Mouse (Mus musculus): ENCODE measurements around the gene Gm44511. TPM values are rescaled to one million over a fixed set of nuclear protein-coding genes. Genes with fewer than 3 reads are reported as not detected.
A peak's percentile ranks its signal among the peaks of the same experiment; 100 is the strongest.

Gene Gm44511
- polyA plus RNA-seq, 1 experiment from 2014 or later = 0.38 TPM

GRCm38 (mm10) chr6:128836955-128837334 is 10.8 kb upstream of the Gm44511 start:
- no peak overlapping the region for H3K4me2 ChIP-seq (ENCODE audit: low read depth, low read length)
- no peak overlapping the region for H3K27ac ChIP-seq (ENCODE audit: low read length)
- peaks cover 12% of the 10 kb centered on the region; the same call in 1 of the 2 replicates for H3K4me1 ChIP-seq (ENCODE audit: control insufficient read depth, insufficient read depth, low read length)
- H3K36me3 ChIP-seq (ENCODE audit: control insufficient read depth, insufficient read depth, low read length) = no peaks in the 10 kb centered on the region
- H3K9me3 ChIP-seq (ENCODE audit: control insufficient read depth, low read length) = no peaks in the 10 kb centered on the region
- no peaks in the 10 kb centered on the region for H3K27me3 ChIP-seq (replicated peaks; ENCODE audit: control insufficient read depth, insufficient read depth, low read length)
- no peak overlapping the region for H3K9ac ChIP-seq (ENCODE audit: low read depth, low read length)
- ATAC-seq = no peak
- 84% methylated on average over 6 of the region's 6 CpGs for WGBS
- H3K4me3 ChIP-seq (ENCODE audit: low read length) = no peak overlapping the region

DNA sequence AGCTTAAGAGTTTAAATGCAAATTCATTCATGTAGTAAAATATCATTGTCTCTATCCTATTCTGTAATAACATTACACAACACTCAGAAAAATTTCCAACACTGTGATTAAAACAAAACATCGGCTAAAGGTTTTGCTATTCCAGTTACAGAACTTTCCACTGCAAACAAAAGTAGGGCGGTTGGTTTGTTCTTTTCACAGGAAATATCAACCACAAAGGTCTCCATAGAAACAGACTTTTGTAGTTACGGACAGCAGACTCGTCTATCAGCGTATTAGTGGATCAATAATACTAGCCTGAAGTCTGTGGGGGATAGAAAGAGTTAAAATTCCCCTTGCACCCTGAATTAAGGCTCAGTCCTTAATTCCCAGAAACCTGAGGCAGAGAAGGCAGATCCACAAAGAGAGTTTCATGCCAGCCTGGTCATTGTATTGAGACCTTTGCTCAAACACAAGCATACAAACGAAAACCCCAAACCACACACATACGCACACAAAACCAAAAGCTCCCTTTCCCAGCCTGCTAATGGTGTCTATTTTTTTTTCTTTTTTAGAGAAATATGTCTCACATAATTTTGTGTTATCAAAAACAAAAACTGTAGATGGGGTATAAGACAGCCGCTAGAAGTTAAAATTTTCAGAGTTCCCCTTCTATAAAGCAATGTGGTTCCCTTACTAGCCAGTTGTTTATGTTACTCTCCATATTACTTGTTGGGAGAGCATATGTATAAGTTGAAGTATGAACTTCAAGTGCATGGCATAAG is 10.3 kb upstream of the Gm44511 start:
- peaks cover 9% of the 10 kb centered on the region; the same call in 1 of the 2 replicates for H3K4me1 ChIP-seq (ENCODE audit: control insufficient read depth, insufficient read depth, low read length)
- ATAC-seq = no peak
- H3K27me3 ChIP-seq (replicated peaks; ENCODE audit: control insufficient read depth, insufficient read depth, low read length) = no peaks in the 10 kb centered on the region
- no peak overlapping the region for H3K9ac ChIP-seq (ENCODE audit: low read depth, low read length)
- H3K9me3 ChIP-seq (ENCODE audit: control insufficient read depth, low read length) = no peaks in the 10 kb centered on the region
- 77% methylated on average over 8 of the region's 8 CpGs for WGBS
- H3K36me3 ChIP-seq (ENCODE audit: control insufficient read depth, insufficient read depth, low read length) = no peaks in the 10 kb centered on the region
- H3K4me2 ChIP-seq (ENCODE audit: low read depth, low read length) = no peak overlapping the region
- no peak overlapping the region for H3K4me3 ChIP-seq (ENCODE audit: low read length)
- no peak overlapping the region for H3K27ac ChIP-seq (ENCODE audit: low read length)

DNA sequence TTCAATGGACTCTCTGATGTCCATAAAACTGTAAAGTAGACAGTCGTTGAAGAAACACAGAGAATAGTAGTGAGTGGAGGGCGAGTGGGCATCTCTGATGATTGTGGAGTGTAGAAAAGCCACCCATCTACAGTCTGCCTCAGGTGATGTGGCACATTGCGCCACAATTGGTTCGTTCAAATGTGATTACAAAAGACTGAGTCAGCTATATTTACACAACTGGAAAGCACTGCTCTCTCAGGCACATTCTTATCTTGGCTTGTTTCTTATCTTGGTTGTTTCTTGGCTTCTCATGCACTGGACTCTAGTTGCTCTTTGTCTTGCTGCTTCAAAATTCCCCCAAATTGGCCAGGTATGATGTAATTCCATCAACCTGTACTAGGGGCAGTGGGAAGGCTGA is 9.5 kb upstream of the Gm44511 start:
- H3K9ac ChIP-seq (ENCODE audit: low read depth, low read length) = no peak overlapping the region
- WGBS = 65% methylated on average over 4 of the region's 4 CpGs
- peaks cover 9% of the 10 kb centered on the region; the same call in 1 of the 2 replicates for H3K4me1 ChIP-seq (ENCODE audit: control insufficient read depth, insufficient read depth, low read length)
- ATAC-seq = peak; percentile 58
- H3K27me3 ChIP-seq (replicated peaks; ENCODE audit: control insufficient read depth, insufficient read depth, low read length) = no peaks in the 10 kb centered on the region
- no peak overlapping the region for H3K4me2 ChIP-seq (ENCODE audit: low read depth, low read length)
- peak overlapping the region; percentile 43; the same call in 1 of the 2 replicates for H3K27ac ChIP-seq (ENCODE audit: low read length)
- no peaks in the 10 kb centered on the region for H3K9me3 ChIP-seq (ENCODE audit: control insufficient read depth, low read length)
- no peaks in the 10 kb centered on the region for H3K36me3 ChIP-seq (ENCODE audit: control insufficient read depth, insufficient read depth, low read length)
- no peak overlapping the region for H3K4me3 ChIP-seq (ENCODE audit: low read length)

DNA sequence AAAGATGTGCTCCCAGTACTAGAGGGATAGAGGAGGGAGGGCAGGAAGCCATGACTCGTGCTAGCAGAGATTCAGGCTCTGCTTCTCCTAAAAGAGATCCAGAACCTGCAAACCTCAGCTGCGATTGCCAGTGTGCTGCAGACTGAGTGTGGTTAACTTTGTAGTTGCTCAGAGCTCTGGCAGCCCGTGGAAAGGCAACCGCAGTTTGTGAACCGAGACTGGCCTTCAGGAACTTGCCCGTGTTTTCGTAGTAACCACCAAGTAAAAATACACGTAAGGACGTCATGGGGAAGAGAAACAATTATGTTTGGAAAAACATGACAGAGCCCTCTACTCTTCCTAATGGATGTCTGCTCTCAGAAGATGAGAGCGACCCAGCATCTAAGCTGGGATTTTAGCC is 6.9 kb upstream of the Gm44511 start:
- no peak for ATAC-seq
- no peaks in the 10 kb centered on the region for H3K36me3 ChIP-seq (ENCODE audit: control insufficient read depth, insufficient read depth, low read length)
- H3K4me1 ChIP-seq (ENCODE audit: control insufficient read depth, insufficient read depth, low read length) = 0 out of 2 replicates have a peak, but pooled peaks cover 7% of the 10 kb centered on the region
- no peak overlapping the region for H3K27ac ChIP-seq (ENCODE audit: low read length)
- H3K4me3 ChIP-seq (ENCODE audit: low read length) = no peak overlapping the region
- no peak overlapping the region for H3K9ac ChIP-seq (ENCODE audit: low read depth, low read length)
- WGBS = 81% methylated on average over 10 of the region's 10 CpGs
- no peaks in the 10 kb centered on the region for H3K27me3 ChIP-seq (replicated peaks; ENCODE audit: control insufficient read depth, insufficient read depth, low read length)
- no peaks in the 10 kb centered on the region for H3K9me3 ChIP-seq (ENCODE audit: control insufficient read depth, low read length)
- H3K4me2 ChIP-seq (ENCODE audit: low read depth, low read length) = no peak overlapping the region

DNA sequence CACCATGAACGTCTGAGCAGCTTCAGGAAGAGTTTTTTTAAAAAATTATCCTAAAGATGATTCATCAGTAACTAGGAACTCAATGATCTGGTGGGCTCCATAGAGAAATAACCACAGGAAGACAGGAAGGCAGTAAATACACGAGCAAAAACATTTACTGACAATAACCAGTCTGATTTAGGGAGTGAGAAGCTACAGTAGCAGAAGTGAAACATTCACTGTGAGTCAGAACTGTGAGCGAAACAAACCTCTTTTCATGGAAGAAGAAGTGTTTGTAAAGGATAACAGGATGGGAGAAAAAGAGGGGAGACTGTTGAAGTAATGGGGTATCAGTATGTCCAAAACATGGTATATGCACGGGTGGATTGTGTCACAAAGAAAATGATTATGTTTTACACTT is 3.7 kb upstream of the Gm44511 start:
- Histone ChIP-seq H3K4me1 (ENCODE audit: control insufficient read depth, insufficient read depth, low read length) (no peaks in the 10 kb centered on the region), H3K9me3 (ENCODE audit: control insufficient read depth, low read length) (no peaks in the 10 kb centered on the region), H3K36me3 (ENCODE audit: control insufficient read depth, insufficient read depth, low read length) (no peaks in the 10 kb centered on the region), H3K4me2 (ENCODE audit: low read depth, low read length) (no peak overlapping the region), H3K27me3 (replicated peaks; ENCODE audit: control insufficient read depth, insufficient read depth, low read length) (no peaks in the 10 kb centered on the region), H3K27ac (ENCODE audit: low read length) (no peak overlapping the region), H3K9ac (ENCODE audit: low read depth, low read length) (no peak overlapping the region), H3K4me3 (ENCODE audit: low read length) (no peak overlapping the region)
- no peak for ATAC-seq
- 55% methylated on average over 4 of the region's 4 CpGs for WGBS

GRCm38 (mm10) chr6:128826781-128827180 is 666 bp upstream of the Gm44511 start:
- H3K27ac ChIP-seq (ENCODE audit: low read length) = no peak overlapping the region
- 82% methylated on average over 3 of the region's 3 CpGs for WGBS
- H3K27me3 ChIP-seq (replicated peaks; ENCODE audit: control insufficient read depth, insufficient read depth, low read length) = no peaks in the 10 kb centered on the region

DNA sequence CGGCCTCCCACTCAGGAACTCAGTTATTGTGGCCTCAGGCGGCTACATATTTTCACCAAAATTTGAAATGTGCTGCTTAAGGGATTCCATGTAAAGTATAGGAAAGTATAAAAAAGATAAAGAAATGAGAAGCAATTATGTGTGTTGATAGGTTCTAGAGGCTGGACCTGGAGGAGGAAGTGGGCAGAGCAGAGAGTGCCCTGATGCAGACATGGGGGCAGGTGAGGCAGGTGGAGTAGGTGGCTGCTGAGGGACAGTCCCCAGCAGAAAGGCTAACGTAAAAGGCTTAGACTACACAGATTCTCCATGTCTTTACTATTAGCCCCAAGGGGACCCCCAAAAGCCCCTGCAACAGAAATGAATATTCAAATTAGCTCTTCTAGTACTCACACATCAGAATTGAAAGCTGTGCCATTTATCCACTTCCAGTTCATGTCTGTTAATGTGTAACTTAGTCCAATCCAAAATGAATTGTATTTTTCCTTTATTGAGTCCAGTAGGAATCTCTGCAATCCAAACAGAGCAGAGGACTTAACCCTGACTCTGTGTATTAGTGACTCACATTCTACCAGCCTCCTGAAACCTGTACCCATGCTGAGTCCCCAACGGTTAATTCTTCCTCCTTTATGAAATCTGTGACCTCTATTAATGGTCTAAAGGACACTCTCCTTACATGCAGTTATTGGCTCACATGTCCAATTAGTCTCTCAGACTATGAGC is 7.9 kb downstream of the Gm44511 start:
- no peaks in the 10 kb centered on the region for H3K36me3 ChIP-seq (ENCODE audit: control insufficient read depth, insufficient read depth, low read length)
- no peak overlapping the region for H3K9ac ChIP-seq (ENCODE audit: low read depth, low read length)
- H3K4me2 ChIP-seq (ENCODE audit: low read depth, low read length) = no peak overlapping the region
- ATAC-seq = peak; percentile 83
- 75% methylated on average over 4 of the region's 4 CpGs for WGBS
- no peak overlapping the region for H3K4me3 ChIP-seq (ENCODE audit: low read length)
- H3K4me1 ChIP-seq (ENCODE audit: control insufficient read depth, insufficient read depth, low read length) = no peaks in the 10 kb centered on the region
- no peak overlapping the region for H3K27ac ChIP-seq (ENCODE audit: low read length)
- no peaks in the 10 kb centered on the region for H3K9me3 ChIP-seq (ENCODE audit: control insufficient read depth, low read length)
- no peaks in the 10 kb centered on the region for H3K27me3 ChIP-seq (replicated peaks; ENCODE audit: control insufficient read depth, insufficient read depth, low read length)

More at GRCm38 (mm10) chr6:128826781-128827180, 666 bp upstream of the Gm44511 start:
- Histone ChIP-seq H3K36me3 (ENCODE audit: control insufficient read depth, insufficient read depth, low read length) (no peaks in the 10 kb centered on the region), H3K4me2 (ENCODE audit: low read depth, low read length) (no peak overlapping the region), H3K9me3 (ENCODE audit: control insufficient read depth, low read length) (no peaks in the 10 kb centered on the region), H3K9ac (ENCODE audit: low read depth, low read length) (no peak overlapping the region), H3K4me1 (ENCODE audit: control insufficient read depth, insufficient read depth, low read length) (no peaks in the 10 kb centered on the region), H3K4me3 (ENCODE audit: low read length) (no peak overlapping the region)
- no peak for ATAC-seq

DNA sequence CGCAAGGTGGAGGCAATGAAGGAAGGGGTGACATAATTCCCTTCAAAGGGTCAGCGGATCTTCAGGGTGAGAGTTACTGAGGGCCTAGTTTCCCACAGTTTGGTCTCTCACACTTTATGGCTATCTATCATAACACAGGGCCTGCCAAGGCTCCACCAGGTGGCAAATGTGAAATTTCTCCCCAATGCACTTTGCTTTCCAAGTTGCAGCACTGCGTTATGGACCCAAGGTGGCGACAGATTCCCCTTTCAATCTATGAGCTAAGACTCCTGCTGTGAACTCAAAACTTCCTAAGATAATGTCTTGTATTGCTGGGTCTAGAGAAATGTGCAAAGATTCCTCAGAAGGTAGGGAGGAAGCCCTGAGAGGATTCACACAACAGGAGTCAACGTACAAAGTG is 17.6 kb downstream of the Gm44511 start:
- Histone ChIP-seq H3K27ac (ENCODE audit: low read length) (no peak overlapping the region), H3K4me1 (ENCODE audit: control insufficient read depth, insufficient read depth, low read length) (no peaks in the 10 kb centered on the region), H3K36me3 (ENCODE audit: control insufficient read depth, insufficient read depth, low read length) (no peaks in the 10 kb centered on the region), H3K27me3 (replicated peaks; ENCODE audit: control insufficient read depth, insufficient read depth, low read length) (no peaks in the 10 kb centered on the region), H3K4me3 (ENCODE audit: low read length) (no peak overlapping the region), H3K4me2 (ENCODE audit: low read depth, low read length) (no peak overlapping the region), H3K9ac (ENCODE audit: low read depth, low read length) (no peak overlapping the region), H3K9me3 (ENCODE audit: control insufficient read depth, low read length) (no peaks in the 10 kb centered on the region)
- ATAC-seq = no peak
- 91% methylated on average over 5 of the region's 5 CpGs for WGBS

DNA sequence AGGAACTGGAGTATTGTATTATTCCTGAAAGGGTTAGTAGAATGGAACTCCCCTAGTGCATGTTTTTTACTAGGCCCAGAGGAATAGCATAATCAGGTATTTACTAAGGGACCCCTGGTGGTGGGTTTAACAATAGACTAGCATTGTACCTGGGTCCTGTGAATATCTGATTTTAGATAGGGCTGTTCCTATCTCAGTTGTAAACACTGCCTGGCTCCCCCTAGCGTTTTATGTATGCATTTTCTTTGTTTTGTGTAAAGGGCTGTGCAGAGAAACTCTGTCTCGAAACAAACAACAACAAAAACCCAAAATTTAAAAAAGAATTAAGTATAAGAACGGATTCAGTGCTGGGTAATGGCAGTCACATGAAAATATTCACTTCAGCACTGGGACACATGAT is 19.1 kb downstream of the Gm44511 start:
- WGBS = 72% methylated on average over 3 of the region's 3 CpGs
- no peak overlapping the region for H3K9ac ChIP-seq (ENCODE audit: low read depth, low read length)
- no peak for ATAC-seq

More for the DNA sequence above, 19.1 kb downstream of the Gm44511 start:
- H3K4me2 ChIP-seq (ENCODE audit: low read depth, low read length) = no peak overlapping the region
- H3K4me1 ChIP-seq (ENCODE audit: control insufficient read depth, insufficient read depth, low read length) = no peaks in the 10 kb centered on the region
- H3K9me3 ChIP-seq (ENCODE audit: control insufficient read depth, low read length) = no peaks in the 10 kb centered on the region
- H3K4me3 ChIP-seq (ENCODE audit: low read length) = no peak overlapping the region
- no peaks in the 10 kb centered on the region for H3K27me3 ChIP-seq (replicated peaks; ENCODE audit: control insufficient read depth, insufficient read depth, low read length)
- no peak overlapping the region for H3K27ac ChIP-seq (ENCODE audit: low read length)
- no peaks in the 10 kb centered on the region for H3K36me3 ChIP-seq (ENCODE audit: control insufficient read depth, insufficient read depth, low read length)

All from intestine, embryonic 16.5 days (tissue).